Mouse (Mus musculus): Measurements from ENCODE around the gene Plekha8. TPM values are rescaled to one million over a fixed set of nuclear protein-coding genes. Genes with fewer than 3 reads are reported as not detected.
A peak's percentile ranks its signal among the peaks of the same experiment; 100 is the strongest.

The Plekha8 gene
- total and polyA plus RNA-seq, 2 experiments from 2014 or later: 4.7 to 19.3 TPM

DNA sequence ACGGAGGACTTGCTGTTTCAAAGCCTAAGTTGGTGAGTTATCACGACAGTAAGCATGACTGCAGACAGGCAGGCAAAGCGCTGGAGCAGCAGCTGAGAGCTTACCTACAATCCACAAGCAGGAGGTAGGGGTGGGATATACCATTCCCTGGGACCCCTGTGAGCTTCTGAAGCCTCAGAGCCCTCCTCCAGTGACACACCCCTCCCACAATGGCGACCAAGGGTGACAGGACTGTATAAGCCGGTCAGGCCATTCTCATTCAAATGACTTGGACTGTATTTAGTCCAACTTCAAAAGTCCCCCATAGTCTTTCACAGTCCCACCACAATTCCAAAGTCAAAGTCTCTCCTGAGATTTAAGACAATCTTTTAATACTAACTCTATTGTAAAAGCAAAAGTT lies 78.0 kb downstream of the Plekha8 start:
- H3K4me2 ChIP-seq (ENCODE audit: low read depth): no peak overlapping the region
- no peak overlapping the region for H3K4me3 ChIP-seq (ENCODE audit: low read depth, low read length)
- DNase-seq: no peak
- 45% methylated on average over 5 of the region's 5 CpGs for WGBS
- H3K27ac ChIP-seq (ENCODE audit: low read depth, low read length): no peak overlapping the region
- no peaks in the 10 kb centered on the region; the same call in 1 of the 2 replicates for H3K36me3 ChIP-seq (ENCODE audit: insufficient read depth)
- no peak for ATAC-seq
- H3K4me1 ChIP-seq (ENCODE audit: insufficient read depth): no peaks in the 10 kb centered on the region
- H3K9ac ChIP-seq: no peak overlapping the region
- no peak for TF ChIP-seq CTCF (IDR thresholded peaks at IDR 0.05; ENCODE audit: low read depth)
- no peaks in the 10 kb centered on the region for H3K9me3 ChIP-seq (ENCODE audit: low read length)
- no peaks in the 10 kb centered on the region for H3K27me3 ChIP-seq (ENCODE audit: insufficient read depth, low read length)

DNA sequence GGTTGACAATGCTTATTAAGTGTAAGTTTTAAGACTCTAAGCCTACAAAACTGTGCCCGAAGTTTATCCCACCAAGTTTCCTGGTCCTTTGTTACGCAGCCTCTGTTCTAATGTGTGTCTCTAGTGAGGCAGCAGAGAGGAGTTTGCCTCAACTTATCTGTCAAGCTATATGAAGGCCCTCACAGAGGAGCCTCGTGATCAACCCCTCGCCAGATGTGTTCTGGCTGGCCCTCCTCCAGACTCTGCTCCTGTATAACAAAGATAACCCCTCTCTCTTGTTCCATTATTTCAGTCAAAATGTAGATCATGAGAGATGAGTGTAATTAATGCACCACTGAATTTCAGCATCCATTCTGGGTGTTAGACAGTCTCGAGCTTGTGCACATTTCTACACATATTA lies 84.8 kb downstream of the Plekha8 start:
- no peak overlapping the region for H3K27ac ChIP-seq (ENCODE audit: low read depth, low read length)
- DNase-seq (no peak), ATAC-seq (no peak)
- 72% methylated on average over 5 of the region's 5 CpGs for WGBS
- no peaks in the 10 kb centered on the region for H3K9me3 ChIP-seq (ENCODE audit: low read length)
- H3K9ac ChIP-seq: no peak overlapping the region
- no peak overlapping the region for H3K4me2 ChIP-seq (ENCODE audit: low read depth)
- peaks cover 11% of the 10 kb centered on the region for H3K4me1 ChIP-seq (ENCODE audit: insufficient read depth)
- no peaks in the 10 kb centered on the region for H3K36me3 ChIP-seq (ENCODE audit: insufficient read depth)
- H3K27me3 ChIP-seq (ENCODE audit: insufficient read depth, low read length): no peaks in the 10 kb centered on the region
- no peak overlapping the region for H3K4me3 ChIP-seq (ENCODE audit: low read depth, low read length)
- no peak for TF ChIP-seq CTCF (IDR thresholded peaks at IDR 0.05; ENCODE audit: low read depth)

DNA sequence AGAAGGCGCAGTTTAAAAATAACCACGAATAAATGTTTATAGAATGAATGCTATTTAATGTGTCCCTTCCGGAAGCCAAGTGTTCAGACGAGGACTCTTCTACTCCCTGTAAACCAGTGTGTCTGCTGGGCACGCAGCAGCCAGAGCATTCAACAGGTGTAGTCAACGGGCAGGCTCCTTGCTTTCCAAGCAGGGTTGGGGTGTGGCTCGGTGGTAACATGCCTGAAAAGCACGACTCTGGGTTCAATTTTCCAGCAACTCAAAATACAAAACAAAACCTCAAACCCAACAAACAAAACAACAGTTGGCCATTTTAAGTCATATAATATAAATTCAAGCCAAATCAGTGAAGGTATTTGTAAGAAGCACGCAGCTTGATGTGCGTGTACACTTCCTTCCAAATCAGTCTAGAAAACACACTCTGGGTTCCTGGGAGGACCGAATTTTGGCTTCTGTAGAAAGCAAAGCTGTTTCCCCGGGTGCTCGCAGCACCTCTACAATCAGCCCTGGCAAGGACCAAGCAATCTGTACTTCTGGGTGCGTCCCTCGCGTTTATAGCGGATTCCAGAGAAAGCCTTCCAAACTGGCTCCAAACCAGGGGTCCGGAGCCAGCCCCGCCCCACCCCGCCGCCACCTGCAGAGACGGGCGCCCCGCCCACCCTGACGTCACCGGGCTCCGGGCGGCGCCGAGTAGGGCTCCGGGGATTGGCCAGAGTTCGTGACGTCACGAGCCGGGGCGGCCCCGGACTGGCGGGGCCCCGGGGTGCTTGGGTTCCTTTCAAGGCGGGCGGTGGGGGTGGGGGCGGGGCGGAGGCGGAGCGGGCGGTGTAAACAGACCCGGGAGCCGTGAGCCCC lies 86.2 kb downstream of the Plekha8 start, which contains the start of gene Mturn:
Gene Mturn, plus strand, starts transcription at position 734 of the 855 bp plus-strand sequence.
- Histone ChIP-seq H3K4me3 (ENCODE audit: low read depth, low read length) (peak within 1 kb of the TSS; percentile 78), H3K9ac (peak within 1 kb of the TSS; percentile 86), H3K36me3 (ENCODE audit: insufficient read depth) (no peaks in the 10 kb centered on the region), H3K27ac (ENCODE audit: low read depth, low read length) (peak within 1 kb of the TSS; percentile 82), H3K27me3 (ENCODE audit: insufficient read depth, low read length) (no peaks in the 10 kb centered on the region), H3K4me2 (ENCODE audit: low read depth) (peak within 1 kb of the TSS; percentile 74), H3K9me3 (ENCODE audit: low read length) (no peaks in the 10 kb centered on the region), H3K4me1 (ENCODE audit: insufficient read depth) (peaks cover 14% of the 10 kb centered on the region)
- no peak for TF ChIP-seq CTCF (IDR thresholded peaks at IDR 0.05; ENCODE audit: low read depth)
- DNase-seq: peak; percentile 98
- ATAC-seq: peak; percentile 96
- WGBS: 2% methylated on average over 48 of the region's 48 CpGs

DNA sequence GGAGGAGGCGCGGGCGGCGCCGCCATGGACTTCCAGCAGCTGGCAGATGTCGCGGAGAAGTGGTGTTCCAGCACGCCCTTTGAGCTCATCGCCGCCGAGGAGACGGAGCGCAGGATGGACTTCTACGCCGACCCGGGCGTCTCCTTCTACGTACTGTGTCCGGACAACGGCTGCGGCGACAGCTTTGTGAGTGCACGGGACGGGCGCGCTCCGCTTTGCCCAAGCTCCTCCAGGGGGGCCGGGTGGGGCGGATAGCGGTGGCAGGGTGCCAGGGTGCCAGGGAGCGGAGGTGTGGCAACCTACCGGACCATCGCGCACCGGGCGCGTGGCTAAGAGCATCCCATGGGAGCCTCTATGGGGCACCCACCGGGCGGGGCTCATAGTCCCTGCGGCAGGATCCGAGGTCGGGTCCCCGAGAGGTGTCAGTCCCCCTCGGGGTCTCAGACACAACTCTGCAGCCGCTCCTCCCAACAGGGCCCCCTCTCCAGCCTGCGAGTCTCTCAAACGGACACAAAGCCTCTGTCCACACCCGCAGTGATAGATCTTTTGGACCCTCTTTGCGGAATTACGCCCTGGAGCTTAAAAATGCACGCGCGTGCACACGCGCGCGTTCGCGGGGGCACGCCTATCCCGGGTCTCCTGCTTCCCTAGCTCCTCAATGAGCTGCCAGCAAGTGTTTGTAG lies 87.0 kb downstream of the Plekha8 start:
- Histone ChIP-seq H3K9me3 (ENCODE audit: low read length) (no peaks in the 10 kb centered on the region), H3K4me3 (ENCODE audit: low read depth, low read length) (peak overlapping the region; percentile 78), H3K36me3 (ENCODE audit: insufficient read depth) (no peaks in the 10 kb centered on the region), H3K27ac (ENCODE audit: low read depth, low read length) (peak overlapping the region; percentile 82), H3K9ac (peak overlapping the region; percentile 86), H3K4me2 (ENCODE audit: low read depth) (peak overlapping the region; percentile 74), H3K27me3 (ENCODE audit: insufficient read depth, low read length) (no peaks in the 10 kb centered on the region), H3K4me1 (ENCODE audit: insufficient read depth) (peaks cover 14% of the 10 kb centered on the region)
- ATAC-seq (peak; percentile 50), DNase-seq (peak; percentile 77)
- WGBS: 3% methylated on average over 61 of the region's 61 CpGs
- TF ChIP-seq CTCF (IDR thresholded peaks at IDR 0.05; ENCODE audit: low read depth): peak; percentile 4; the same call in 1 of the 2 replicates

DNA sequence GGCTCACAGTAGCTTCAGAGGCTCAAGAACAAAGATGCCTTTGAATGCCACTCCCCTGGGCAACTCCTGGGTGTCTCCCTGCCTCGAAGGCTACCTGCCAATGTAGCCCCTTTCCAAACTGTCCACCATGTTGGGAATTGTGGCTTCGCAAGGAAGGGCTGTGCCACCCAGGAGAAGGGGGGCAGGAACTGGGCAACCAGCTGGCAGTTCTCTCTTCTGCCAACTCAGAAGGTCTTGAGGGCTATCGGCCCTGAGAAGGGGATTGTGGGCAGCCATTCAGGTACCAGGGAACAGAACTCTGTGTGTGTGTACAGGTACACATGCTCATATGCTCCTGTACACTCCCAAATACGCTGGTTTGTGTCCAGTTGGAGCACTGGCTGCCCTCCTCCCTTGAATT lies 89.2 kb downstream of the Plekha8 start:
- Histone ChIP-seq H3K27ac (ENCODE audit: low read depth, low read length) (no peak overlapping the region), H3K27me3 (ENCODE audit: insufficient read depth, low read length) (no peaks in the 10 kb centered on the region), H3K9me3 (ENCODE audit: low read length) (no peaks in the 10 kb centered on the region), H3K4me1 (ENCODE audit: insufficient read depth) (peaks cover 14% of the 10 kb centered on the region), H3K9ac (no peak overlapping the region), H3K4me2 (ENCODE audit: low read depth) (no peak overlapping the region), H3K36me3 (ENCODE audit: insufficient read depth) (peaks cover 2% of the 10 kb centered on the region; the same call in 1 of the 2 replicates), H3K4me3 (ENCODE audit: low read depth, low read length) (no peak overlapping the region)
- no peak for TF ChIP-seq CTCF (IDR thresholded peaks at IDR 0.05; ENCODE audit: low read depth)
- WGBS: 75% methylated on average over 4 of the region's 4 CpGs
- DNase-seq (no peak), ATAC-seq (no peak)

DNA sequence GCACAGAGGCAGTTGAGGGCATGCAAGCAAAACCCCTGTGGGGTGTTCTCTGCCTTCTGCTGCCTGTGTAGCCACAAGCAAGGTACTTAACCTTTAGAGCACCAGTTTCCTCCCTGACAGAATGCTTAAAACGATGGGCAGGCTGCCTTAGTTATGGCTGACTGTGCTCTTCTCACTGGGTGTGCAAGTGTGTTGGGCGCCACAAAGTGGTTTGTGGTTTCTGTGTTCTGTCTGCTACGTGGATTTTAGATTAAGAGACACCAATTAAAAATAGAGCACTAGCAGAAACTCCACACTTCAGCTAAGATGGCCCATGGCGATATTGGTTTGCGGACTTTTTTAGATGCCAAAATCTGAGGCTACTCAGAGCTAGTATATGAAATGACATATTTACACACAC lies 90.2 kb downstream of the Plekha8 start:
- H3K4me2 ChIP-seq (ENCODE audit: low read depth): no peak overlapping the region; the same call in 1 of the 2 replicates
- H3K4me1 ChIP-seq (ENCODE audit: insufficient read depth): peaks cover 14% of the 10 kb centered on the region
- H3K9ac ChIP-seq: no peak overlapping the region
- DNase-seq (no peak), ATAC-seq (no peak)
- H3K27me3 ChIP-seq (ENCODE audit: insufficient read depth, low read length): no peaks in the 10 kb centered on the region
- no peaks in the 10 kb centered on the region for H3K9me3 ChIP-seq (ENCODE audit: low read length)
- peaks cover 12% of the 10 kb centered on the region for H3K36me3 ChIP-seq (ENCODE audit: insufficient read depth)
- no peak for TF ChIP-seq CTCF (IDR thresholded peaks at IDR 0.05; ENCODE audit: low read depth)
- 75% methylated on average over 5 of the region's 5 CpGs for WGBS
- H3K27ac ChIP-seq (ENCODE audit: low read depth, low read length): no peak overlapping the region
- H3K4me3 ChIP-seq (ENCODE audit: low read depth, low read length): no peak overlapping the region

Data from forebrain, postnatal 0 days (tissue).